Mouse (Mus musculus): ENCODE data around the gene Bola3.

GRCm38 (mm10) chr6:83356569-83357138, 7.7 kb downstream of the Bola3 start:
- TF ChIP-seq TAL1 (IDR thresholded peaks at IDR 0.05; ENCODE audit: low read length) (no peak), GATA1 (IDR thresholded peaks at IDR 0.05; ENCODE audit: low read length) (peak; percentile 26; the same call in 1 of the 2 replicates)
